Mouse (Mus musculus): ENCODE results near the gene Dnttip1.
A peak's percentile ranks its signal among the peaks of the same experiment; 100 is the strongest.

Gene Dnttip1

GRCm38 (mm10) chr2:164781876-164782275 is 36.1 kb downstream of the Dnttip1 start:
- DNase-seq (ENCODE audit: low read depth): no peak

DNA sequence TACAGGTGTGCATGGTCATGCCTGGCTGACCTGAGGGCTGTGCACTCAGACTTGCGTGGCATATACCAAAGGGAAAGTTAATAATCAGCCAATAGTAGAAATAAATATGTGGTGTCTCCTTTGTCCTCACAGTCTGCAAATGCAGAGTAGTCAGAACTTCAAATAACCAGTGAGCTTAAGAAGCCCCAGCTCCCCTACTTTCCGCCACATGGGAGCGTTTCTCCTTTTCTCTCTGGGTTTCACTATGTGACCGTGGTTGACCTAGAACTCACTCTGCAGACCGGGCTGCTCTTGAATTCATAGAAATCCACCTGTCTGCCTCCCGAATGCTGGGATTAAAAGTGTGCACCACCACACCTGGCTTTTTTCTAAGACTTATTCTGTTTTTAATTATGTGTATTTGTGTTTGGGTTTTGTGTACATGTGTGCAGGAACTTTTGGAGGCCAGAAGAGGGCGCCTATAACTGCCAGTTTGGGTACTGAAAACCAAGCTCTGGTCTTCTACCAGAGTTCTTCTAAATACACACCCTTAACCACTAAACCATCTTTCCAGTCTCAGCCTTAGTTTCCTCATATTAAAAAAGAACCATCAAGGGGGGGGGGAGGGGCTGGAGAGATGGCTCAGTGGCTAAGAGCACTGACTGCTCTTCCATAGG is 38.3 kb downstream of the Dnttip1 start:
- peak; percentile 62 for DNase-seq (ENCODE audit: low read depth)

GRCm38 (mm10) chr2:164784869-164785420 is 39.2 kb downstream of the Dnttip1 start:
- no peak for DNase-seq (ENCODE audit: low read depth)

GRCm38 (mm10) chr2:164785481-164786387 is 40.0 kb downstream of the Dnttip1 start, which contains the start of gene Snx21:
Gene Snx21 (plus strand): TSS chr2:164785823.
- peak; percentile 95 for DNase-seq (ENCODE audit: low read depth)

DNA sequence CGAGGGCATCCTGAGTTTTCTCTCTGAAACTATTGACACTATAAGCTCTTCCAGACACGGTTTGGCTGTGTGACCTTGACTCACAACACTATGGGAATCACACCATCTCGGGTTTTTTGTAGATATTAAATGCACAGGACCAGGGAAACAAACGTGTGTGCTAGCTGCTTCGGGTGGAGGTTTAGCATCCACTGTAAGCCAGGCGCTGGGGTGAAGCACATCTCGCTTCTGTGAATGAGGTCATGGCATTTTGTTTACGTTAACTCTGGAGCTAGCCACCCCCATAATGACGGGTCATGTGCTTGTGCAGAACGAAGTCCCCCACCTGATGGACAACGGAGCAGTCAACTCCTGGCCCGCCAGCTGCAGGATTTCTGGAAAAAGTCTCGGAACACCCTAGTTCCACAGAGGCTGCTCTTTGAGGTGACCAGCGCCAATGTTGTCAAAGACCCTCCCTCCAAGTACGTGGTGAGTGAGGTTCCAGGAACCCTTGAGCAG is 40.7 kb downstream of the Dnttip1 start:
- DNase-seq (ENCODE audit: low read depth): peak; percentile 63

DNA sequence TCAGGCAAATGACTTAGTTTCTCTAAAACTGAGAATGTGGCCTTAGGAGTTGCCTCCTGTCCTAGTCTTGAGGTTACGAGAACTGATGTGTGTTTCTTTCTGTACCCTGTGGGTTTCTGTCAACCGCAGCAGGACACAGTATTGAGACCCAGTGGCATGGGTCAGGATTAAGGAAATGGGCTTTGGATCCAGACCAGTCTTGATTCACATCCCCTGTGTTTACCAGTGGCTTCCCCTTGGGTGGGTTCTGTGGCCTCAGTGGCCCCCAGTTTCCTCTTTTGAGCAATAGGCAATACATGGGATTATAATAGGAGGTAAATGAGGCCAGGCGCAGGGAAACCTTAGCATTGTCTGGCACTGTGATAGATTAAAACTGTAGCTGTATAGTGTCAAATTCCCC is 41.2 kb downstream of the Dnttip1 start:
- no peak for DNase-seq (ENCODE audit: low read depth)

DNA sequence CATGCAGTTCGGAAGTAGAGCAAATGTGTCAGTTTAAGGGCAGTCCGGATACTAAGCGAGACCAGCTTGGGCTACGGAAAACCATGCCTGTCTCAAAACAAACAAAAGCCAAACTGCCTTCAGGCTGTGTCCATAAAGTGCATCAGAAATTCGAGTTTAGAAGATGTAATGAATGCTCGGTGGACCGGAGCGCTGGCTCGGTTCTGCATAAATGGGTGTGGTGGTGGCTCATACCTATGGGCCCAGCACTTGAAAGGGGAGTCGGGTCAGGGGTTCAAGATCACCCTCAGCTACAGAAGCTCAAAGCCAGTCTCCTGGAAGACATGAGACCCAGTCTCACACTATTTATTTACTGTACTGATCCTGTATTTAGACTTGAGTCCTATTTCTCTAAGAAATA is 42.0 kb downstream of the Dnttip1 start:
- no peak for DNase-seq (ENCODE audit: low read depth)

DNA sequence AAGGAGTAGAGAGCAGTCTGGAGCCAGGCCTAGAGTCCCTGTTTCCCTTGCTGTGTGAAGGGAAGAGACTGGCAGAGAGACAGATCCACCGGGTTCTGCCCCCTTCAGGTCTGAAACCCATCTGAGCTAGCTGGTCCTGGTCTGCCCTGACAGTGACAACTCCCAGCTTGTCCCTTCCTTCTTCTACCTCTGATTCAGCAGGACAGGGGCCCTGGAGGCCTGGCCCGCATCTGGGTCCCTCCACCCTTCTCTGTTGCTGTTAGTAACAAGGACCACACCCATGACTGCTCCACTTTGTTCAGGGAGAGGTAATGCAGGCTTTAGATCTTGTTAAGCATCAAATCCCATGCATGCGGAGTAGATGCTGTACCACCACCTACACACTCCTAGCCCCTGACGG is 42.6 kb downstream of the Dnttip1 start:
- no peak for DNase-seq (ENCODE audit: low read depth)

GRCm38 (mm10) chr2:164790451-164790850 is 44.7 kb downstream of the Dnttip1 start:
- peak; percentile 57 for DNase-seq (ENCODE audit: low read depth)

GRCm38 (mm10) chr2:164791841-164792261 is 46.1 kb downstream of the Dnttip1 start:
- DNase-seq (ENCODE audit: low read depth): no peak

- no peak for DNase-seq (ENCODE audit: low read depth)
These were observed 46.8 kb downstream of the Dnttip1 start for GRCm38 (mm10) chr2:164792400-164793190.

GRCm38 (mm10) chr2:164793236-164793635 is 47.5 kb downstream of the Dnttip1 start:
- DNase-seq (ENCODE audit: low read depth): peak; percentile 78

DNA sequence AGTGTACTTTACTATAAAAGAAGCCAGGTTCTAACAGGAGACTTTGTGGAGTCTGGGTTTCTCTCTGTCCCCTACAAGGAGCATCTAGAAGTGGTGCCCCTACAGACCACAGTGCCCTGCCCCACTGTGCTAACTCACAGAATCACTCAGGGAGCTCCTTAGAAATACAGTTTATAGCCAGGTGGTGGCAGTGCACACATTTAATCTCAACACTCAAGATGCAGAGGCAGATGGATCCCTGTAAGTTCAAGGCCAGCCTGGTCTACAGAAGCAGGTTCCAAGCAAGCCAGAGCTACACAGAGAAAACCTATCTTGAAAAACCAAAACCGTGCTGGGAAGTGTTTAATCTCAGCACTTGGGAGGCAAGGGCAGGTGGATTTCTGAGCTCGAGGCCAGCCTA is 48.0 kb downstream of the Dnttip1 start:
- peak; percentile 59 for DNase-seq (ENCODE audit: low read depth)

GRCm38 (mm10) chr2:164794293-164794692 is 48.5 kb downstream of the Dnttip1 start:
- DNase-seq (ENCODE audit: low read depth): peak; percentile 95

DNA sequence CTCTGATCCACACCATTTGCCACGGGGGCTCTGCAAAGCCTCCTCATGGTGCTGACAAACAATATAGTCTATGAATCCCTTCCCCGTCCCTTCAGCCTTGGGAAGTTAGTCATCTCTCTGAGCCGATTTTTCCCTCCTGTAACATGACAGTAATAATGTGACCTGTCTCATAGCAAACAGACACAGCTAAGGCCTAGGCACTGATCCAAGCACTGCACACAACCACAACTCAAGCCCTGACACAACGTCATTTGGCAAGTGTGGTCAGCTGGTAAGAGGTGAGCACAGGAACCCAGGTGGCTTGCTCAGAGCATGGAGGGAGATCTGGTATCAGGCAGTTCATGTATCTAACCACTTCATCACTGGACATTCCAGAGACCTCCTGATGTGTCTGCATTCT is 50.1 kb downstream of the Dnttip1 start:
- DNase-seq (ENCODE audit: low read depth): no peak

- DNase-seq (ENCODE audit: low read depth): peak; percentile 53
These were observed 52.8 kb downstream of the Dnttip1 start for GRCm38 (mm10) chr2:164798554-164798953.

DNA sequence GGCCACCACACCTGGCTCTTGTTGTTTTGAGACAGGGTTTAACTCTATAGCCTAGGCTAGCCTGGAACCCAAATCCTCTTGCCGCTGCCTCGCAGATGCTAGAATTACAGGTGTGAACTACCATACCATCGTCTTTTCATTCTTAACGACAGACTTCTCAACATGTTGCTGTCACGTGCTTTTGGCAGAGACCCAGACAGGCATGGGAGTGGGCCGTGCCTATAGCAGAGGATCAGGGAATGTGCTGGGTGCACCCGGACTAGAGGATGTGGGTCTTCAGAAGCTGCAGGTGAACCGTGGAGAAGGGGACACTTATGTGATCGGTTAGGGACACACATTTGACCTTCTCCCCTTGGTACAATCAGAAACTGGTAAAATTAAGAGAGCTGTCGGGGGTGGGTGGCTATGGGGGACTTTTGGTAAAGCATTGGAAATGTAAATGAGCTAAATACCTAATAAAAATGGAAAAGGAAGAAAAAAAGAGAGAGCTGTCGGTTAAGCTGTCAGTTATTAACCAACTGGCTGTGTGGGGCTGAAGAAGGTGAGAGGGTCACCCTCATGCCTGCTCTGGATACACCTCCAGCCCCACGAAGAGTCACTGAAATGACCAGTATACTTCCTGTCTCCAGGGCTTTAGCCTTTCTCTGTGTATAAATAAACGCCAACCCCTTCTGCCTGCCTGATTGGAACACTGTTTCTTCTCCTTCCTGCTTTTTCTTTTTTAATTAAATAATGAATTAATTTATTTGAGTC is 54.6 kb downstream of the Dnttip1 start:
- no peak for DNase-seq (ENCODE audit: low read depth)

DNA sequence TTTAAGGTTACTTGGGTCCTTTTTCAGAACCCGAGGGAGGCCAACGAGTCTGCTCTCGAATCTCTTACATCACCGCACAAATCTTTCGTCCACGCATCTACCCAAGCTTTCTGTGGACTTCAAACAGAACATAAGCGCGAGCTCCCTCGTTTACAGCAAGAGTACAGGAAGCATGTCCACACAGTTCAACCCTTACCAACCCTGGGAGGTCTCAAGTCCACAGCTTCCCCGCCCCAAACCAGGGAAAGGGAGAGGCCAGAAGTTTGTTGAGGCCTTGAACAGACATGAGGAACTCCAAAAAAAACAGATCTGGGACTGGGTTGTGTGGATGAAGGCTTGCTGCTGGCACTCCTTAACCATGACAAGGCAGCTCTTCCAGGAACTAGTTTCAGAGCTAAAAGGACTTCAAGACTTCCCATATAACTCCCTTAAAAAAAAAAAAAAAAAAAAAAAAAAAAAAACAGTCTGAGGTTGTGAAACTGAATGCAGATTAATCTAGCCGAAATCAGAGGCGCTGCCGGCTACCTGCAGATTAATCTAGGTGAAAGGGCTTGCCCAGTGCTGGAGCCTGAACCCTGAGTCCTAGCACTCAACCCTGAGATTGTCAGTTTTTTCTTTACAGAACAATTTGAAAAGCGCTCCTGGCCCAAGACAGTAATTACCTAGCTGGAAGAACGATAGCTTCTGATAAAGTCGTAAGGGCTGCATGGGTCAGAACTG is 57.6 kb downstream of the Dnttip1 start:
- no peak for DNase-seq (ENCODE audit: low read depth)

- no peak for DNase-seq (ENCODE audit: low read depth)
These were observed 58.1 kb downstream of the Dnttip1 start for GRCm38 (mm10) chr2:164803921-164804313.

GRCm38 (mm10) chr2:164804533-164805331 is 58.9 kb downstream of the Dnttip1 start, which contains the start of the genes Acot8 and Zswim3:
Gene Acot8 (minus strand): TSS chr2:164804882.
Gene Zswim3 (plus strand): TSS chr2:164805098.
- DNase-seq (ENCODE audit: low read depth): peak; percentile 99

Measured in NIH3T3 (cell line).